ENCODE assay signal across 22 mouse cellular contexts in the genomic region with DNA sequence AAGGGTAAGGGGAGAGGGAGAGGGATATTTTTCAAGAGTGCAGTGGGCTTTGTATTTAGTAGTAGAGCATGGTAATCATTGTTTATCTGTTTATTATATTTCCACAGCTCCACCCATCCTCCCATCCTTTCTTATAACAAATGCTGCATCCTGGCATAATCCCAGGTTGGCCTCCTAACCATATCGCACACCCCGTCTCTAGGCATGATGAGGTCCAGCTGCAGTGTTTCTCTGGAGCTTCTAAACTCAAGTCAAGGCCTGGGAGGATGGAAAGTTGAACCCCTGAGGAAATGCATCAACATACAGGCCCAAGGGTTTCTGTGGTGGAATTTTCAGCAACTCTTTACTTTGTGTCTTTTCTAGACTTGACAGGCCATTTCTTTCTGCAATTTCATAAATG.
DNase-seq lines count a peak whose midpoint lies in the region; ATAC-seq lines count a peak whose summit lies in the region.
"Had no signal": no experiment of that assay in that cellular context is flagged by ENCODE, and none has a peak within 500 bp of the region (broad histone marks: within the 10 kb centered on the region; RNA-seq: fewer than 3 reads in every experiment).

No protein-coding gene starts in this region.

- 0 out of 2 replicates have a peak, but pooled peaks have one; percentile 64 for ATAC-seq in kidney, embryonic 15.5 days (replicated peaks; ENCODE audit: low FRiP score)
- ATAC-seq in lung, embryonic 16.5 days (ENCODE audit: low read depth), result peak; percentile 60; the same call in 1 of the 2 replicates
- ATAC-seq: activated CD4-positive, CD25-positive, alpha-beta regulatory T cell, adult 4 months; forebrain, embryonic 15.5 days had no signal

- no peak overlapping the region for H3K27ac ChIP-seq in heart, embryonic 10.5 days
- H3K27ac ChIP-seq in kidney, embryonic 15.5 days, result 0 out of 2 replicates have a peak overlapping the region, but pooled peaks have one; percentile 48
- H3K27ac ChIP-seq in lung, embryonic 16.5 days (ENCODE audit: low read length), result no peak overlapping the region
- H3K27ac ChIP-seq: embryonic facial prominence, embryonic 10.5 days; embryonic facial prominence, embryonic 13.5 days; forebrain, embryonic 12.5 days; forebrain, embryonic 15.5 days; heart, adult 2 months; hindbrain, embryonic 12.5 days had no signal

- H3K36me3 ChIP-seq in heart, embryonic 10.5 days, result no peaks in the 10 kb centered on the region
- H3K36me3 ChIP-seq in kidney, embryonic 15.5 days, result no peaks in the 10 kb centered on the region
- no peaks in the 10 kb centered on the region for H3K36me3 ChIP-seq in lung, embryonic 16.5 days (ENCODE audit: control insufficient read depth, insufficient read depth, low read length)
- H3K36me3 ChIP-seq: embryonic facial prominence, embryonic 10.5 days; embryonic facial prominence, embryonic 13.5 days; forebrain, embryonic 12.5 days; forebrain, embryonic 15.5 days; hindbrain, embryonic 12.5 days had no signal

- no peaks in the 10 kb centered on the region for H3K9me3 ChIP-seq in heart, embryonic 10.5 days
- H3K9me3 ChIP-seq in kidney, embryonic 15.5 days (replicated peaks), result no peaks in the 10 kb centered on the region
- H3K9me3 ChIP-seq in lung, embryonic 16.5 days (ENCODE audit: control insufficient read depth, low read length), result no peaks in the 10 kb centered on the region
- H3K9me3 ChIP-seq: embryonic facial prominence, embryonic 10.5 days; embryonic facial prominence, embryonic 13.5 days; forebrain, embryonic 12.5 days; forebrain, embryonic 15.5 days; hindbrain, embryonic 12.5 days had no signal

- H3K4me2 ChIP-seq in kidney, embryonic 15.5 days, result no peak overlapping the region
- H3K4me2 ChIP-seq in lung, embryonic 16.5 days (ENCODE audit: low read depth, low read length), result no peak overlapping the region
- H3K4me2 ChIP-seq: embryonic facial prominence, embryonic 13.5 days; forebrain, embryonic 12.5 days; forebrain, embryonic 15.5 days; heart, embryonic 11.5 days; hindbrain, embryonic 12.5 days had no signal

- peaks cover 12% of the 10 kb centered on the region; the same call in 1 of the 2 replicates for H3K4me1 ChIP-seq in heart, embryonic 10.5 days
- 0 out of 2 replicates have a peak, but pooled peaks cover 7% of the 10 kb centered on the region for H3K4me1 ChIP-seq in kidney, embryonic 15.5 days
- H3K4me1 ChIP-seq in lung, embryonic 16.5 days (replicated peaks; ENCODE audit: control insufficient read depth, insufficient read depth, low read length), result peaks cover 3% of the 10 kb centered on the region; the same call in 1 of the 2 replicates
- H3K4me1 ChIP-seq: embryonic facial prominence, embryonic 10.5 days; forebrain, embryonic 12.5 days; forebrain, embryonic 15.5 days; hindbrain, embryonic 12.5 days had no signal

- H3K27me3 ChIP-seq in heart, embryonic 10.5 days (ENCODE audit: insufficient read depth, poor library complexity, severe bottlenecking), result no peaks in the 10 kb centered on the region
- no peaks in the 10 kb centered on the region for H3K27me3 ChIP-seq in kidney, embryonic 15.5 days
- H3K27me3 ChIP-seq in lung, embryonic 16.5 days (ENCODE audit: control insufficient read depth, insufficient read depth, low read depth, low read length), result no peaks in the 10 kb centered on the region
- H3K27me3 ChIP-seq: embryonic facial prominence, embryonic 13.5 days; forebrain, embryonic 12.5 days; forebrain, embryonic 15.5 days; hindbrain, embryonic 12.5 days had no signal

- no peak overlapping the region for H3K4me3 ChIP-seq in heart, embryonic 10.5 days
- H3K4me3 ChIP-seq in kidney, embryonic 15.5 days (replicated peaks), result no peak overlapping the region
- no peak overlapping the region for H3K4me3 ChIP-seq in lung, embryonic 16.5 days (ENCODE audit: low read length)
- H3K4me3 ChIP-seq: embryonic facial prominence, embryonic 10.5 days; embryonic facial prominence, embryonic 13.5 days; erythroblast, embryonic 14.5 days; forebrain, embryonic 12.5 days; forebrain, embryonic 15.5 days; heart, adult 2 months; hindbrain, embryonic 12.5 days had no signal

- H3K9ac ChIP-seq in kidney, embryonic 15.5 days, result no peak overlapping the region
- no peak overlapping the region for H3K9ac ChIP-seq in lung, embryonic 16.5 days (ENCODE audit: low read length)
- H3K9ac ChIP-seq: embryonic facial prominence, embryonic 13.5 days; forebrain, embryonic 12.5 days; forebrain, embryonic 15.5 days; hindbrain, embryonic 12.5 days had no signal

- WGBS in heart, embryonic 10.5 days, result 92% methylated on average over 2 of the region's 2 CpGs
- WGBS in kidney, embryonic 15.5 days, result 57% methylated on average over 2 of the region's 2 CpGs
- 67% methylated on average over 2 of the region's 2 CpGs for WGBS in lung, embryonic 16.5 days

- DNase-seq in heart, adult 11 months, result peak; percentile 48
- no peak for DNase-seq in heart, embryonic 10.5 days (ENCODE audit: low spot score)
- no peak for DNase-seq in kidney, adult 18-20 months
- DNase-seq in kidney, postnatal 14 days, result peak; percentile 5
- no peak for DNase-seq in kidney, adult 9 months
- DNase-seq in lung, postnatal 4 days, result no peak
- DNase-seq: adrenal gland, adult 8-10 months; adrenal gland, postnatal 25 days; cerebellum, adult 8-10 months; embryo, embryonic 11 days; gastrocnemius, postnatal 25 days; heart, adult 2 months had no signal

Comparison
In these comparisons a context has a peak if more than half of its experiments do, and no peak if none do; other contexts are left out.
1. DNase-seq: peak in heart, adult 11 months (single experiment) and kidney, postnatal 14 days (single experiment); none in heart, embryonic 10.5 days (single experiment), kidney, adult 18-20 months (single experiment), kidney, adult 9 months (single experiment) and lung, postnatal 4 days (0 of 2).